Mouse (Mus musculus) MEL (cell line): ENCODE results near the gene Fhit.

ENCODE experiments used
- CTCF ChIP-seq, 3 experiments: IDR thresholded peaks in 2 of 3; conservative IDR thresholded peaks in 1 of 3; 2 replicates each; pipeline ENCODE4 v1.5.1; 2011 to 2012; ENCODE audit warnings: low read length in 3 of 3, low read depth in 2 of 3, mild to moderate bottlenecking in 2 of 3, improper control_type of control experiment in 1 of 3, inconsistent platforms in 1 of 3, mixed read lengths in 1 of 3, moderate library complexity in 1 of 3; ENCODE audit not compliant: control insufficient read depth in 1 of 3, insufficient read depth in 1 of 3, poor library complexity in 1 of 3, severe bottlenecking in 1 of 3
- EP300 ChIP-seq, 2 experiments: IDR thresholded peaks; 2 replicates each; pipeline ENCODE4 v1.6.1; 2011; ENCODE audit warnings: improper control_type of control experiment in 2 of 2, low read length in 2 of 2, low read depth in 1 of 2, mild to moderate bottlenecking in 1 of 2
- MAFK ChIP-seq: IDR thresholded peaks from 2 replicates; pipeline ENCODE4 v1.6.1; 2011; ENCODE audit warnings: low read depth, mild to moderate bottlenecking, low read length, improper control_type of control experiment, borderline replicate concordance

- TF ChIP-seq MAFK (no peak), EP300 (IDR thresholded peaks at IDR 0.05; ENCODE audit: low read depth in 1 of 2, low read length in 2 of 2) (no peak), CTCF (IDR thresholded peaks at IDR 0.05 in 2 of 3, conservative IDR thresholded peaks at IDR 0.05 in 1 of 3; ENCODE audit: control insufficient read depth in 1 of 3, insufficient read depth in 1 of 3, low read depth in 2 of 3, low read length in 3 of 3, poor library complexity in 1 of 3, severe bottlenecking in 1 of 3) (no peak)
These were observed 1368.4 kb downstream of the Fhit start for GRCm38 (mm10) chr14:9793403-9793802.
